Mouse (Mus musculus) limb, embryonic 11.5 days (tissue): ENCODE results near the gene Dnajc13. TPM values are rescaled to one million over a fixed set of nuclear protein-coding genes. Genes with fewer than 3 reads are reported as not detected.
A peak's percentile ranks its signal among the peaks of the same experiment; 100 is the strongest.

Source experiments
- ATAC-seq: fragments of 200-750 bp; cut with Nextera tagmentation; 2 replicates; pipeline ENCODE4 v1.8.0; 2017; ENCODE audit warnings: low read depth; ENCODE audit not compliant: insufficient number of reproducible peaks, low FRiP score, low TSS enrichment
- DNase-seq: peaks from one replicate; pipeline ENCODE4 v3.0.0-alpha.2; 2015; ENCODE audit warnings: low spot score
- H3K27ac ChIP-seq: fragments of 300-500 bp; sonication (generic); replicated peaks from 2 replicates; pipeline ENCODE4 v1.5.1; 2014; ENCODE audit warnings: low read depth, mild to moderate bottlenecking, low read length
- H3K27me3 ChIP-seq: fragments of 300-500 bp; sonication (generic); 2 replicates; pipeline ENCODE4 v1.6.1; 2014; ENCODE audit warnings: mild to moderate bottlenecking, low read length, mixed read lengths; ENCODE audit not compliant: control insufficient read depth, insufficient read depth
- H3K36me3 ChIP-seq: fragments of 300-500 bp; sonication (generic); 2 replicates; pipeline ENCODE4 v1.6.1; 2014; ENCODE audit warnings: mild to moderate bottlenecking, low read length, moderate library complexity, mixed read lengths; ENCODE audit not compliant: control insufficient read depth, insufficient read depth
- H3K4me1 ChIP-seq: fragments of 300-500 bp; sonication (generic); 2 replicates; pipeline ENCODE4 v1.6.1; 2014; ENCODE audit warnings: low read length, mixed read lengths; ENCODE audit not compliant: control insufficient read depth, insufficient read depth
- H3K4me2 ChIP-seq: fragments of 300-500 bp; sonication (generic); 2 replicates; pipeline ENCODE4 v1.6.1; 2014; ENCODE audit warnings: low read depth, mild to moderate bottlenecking, moderate library complexity; ENCODE audit not compliant: severe bottlenecking
- H3K4me3 ChIP-seq: fragments of 300-500 bp; sonication (generic); 2 replicates; pipeline ENCODE4 v1.5.1; 2014; ENCODE audit warnings: low read depth, low read length
- H3K9ac ChIP-seq: fragments of 300-500 bp; sonication (generic); 2 replicates; pipeline ENCODE4 v1.6.1; 2014; ENCODE audit warnings: mild to moderate bottlenecking, low read length
- H3K9me3 ChIP-seq: fragments of 300-500 bp; sonication (generic); 2 replicates; pipeline ENCODE4 v1.6.1; 2016; ENCODE audit warnings: low read length; ENCODE audit not compliant: control insufficient read depth
- WGBS: fragments of 180-500 bp; shearing (Covaris S2); extraction: QIAGEN DNeasy Blood & Tissue Kit; methylation state at CpG from one replicate; pipeline ENCODE4 v1.1.7; 2014; 5-methylcytosine and 5-hydroxymethylcytosine counted together
- polyA plus RNA-seq: library from polyadenylated mRNA; unstranded; fragments of >200 nt; fragmentation: Nextera tagmentation; extraction: Ambion mirVana; gene quantifications from 2 replicates; pipeline ENCODE4 v1.2.1, GENCODE M21; 2014

Gene Dnajc13
- polyA plus RNA-seq, 1 experiment from 2014 or later: 27.3 TPM

- Histone ChIP-seq H3K9me3 (no peaks in the 10 kb centered on the region), H3K4me2 (no peak overlapping the region), H3K9ac (no peak overlapping the region), H3K4me3 (no peak overlapping the region), H3K36me3 (no peaks in the 10 kb centered on the region), H3K27me3 (no peaks in the 10 kb centered on the region), H3K27ac (no peak overlapping the region), H3K4me1 (no peaks in the 10 kb centered on the region)
- DNase-seq (no peak), ATAC-seq (no peak)
- WGBS: 69% methylated on average over 10 of the region's 10 CpGs
Measured at GRCm38 (mm10) chr9:104269349-104269871, 6.7 kb upstream of the Dnajc13 start.

- Histone ChIP-seq H3K27ac (no peak overlapping the region), H3K9ac (no peak overlapping the region), H3K4me1 (peaks cover 7% of the 10 kb centered on the region; the same call in 1 of the 2 replicates), H3K27me3 (no peaks in the 10 kb centered on the region), H3K4me2 (no peak overlapping the region), H3K9me3 (no peaks in the 10 kb centered on the region), H3K4me3 (no peak overlapping the region), H3K36me3 (no peaks in the 10 kb centered on the region)
- no peak for DNase-seq
- WGBS: 95% methylated on average over 2 of the region's 2 CpGs
- no peak for ATAC-seq
Measured at GRCm38 (mm10) chr9:104264567-104264966, 1.8 kb upstream of the Dnajc13 start.

- peak; percentile 52 for ATAC-seq
- H3K9ac ChIP-seq: peak overlapping the region; percentile 89
- no peaks in the 10 kb centered on the region for H3K9me3 ChIP-seq
- H3K36me3 ChIP-seq: no peaks in the 10 kb centered on the region
- WGBS: under 1% methylated on average over 29 of the region's 46 CpGs
- H3K27me3 ChIP-seq: no peaks in the 10 kb centered on the region
- peak; percentile 61 for DNase-seq
- H3K4me2 ChIP-seq: peak overlapping the region; percentile 74
- peaks cover 7% of the 10 kb centered on the region; the same call in 1 of the 2 replicates for H3K4me1 ChIP-seq
- peak overlapping the region; percentile 75; the same call in 1 of the 2 replicates for H3K27ac ChIP-seq
- peak overlapping the region; percentile 93 for H3K4me3 ChIP-seq
Measured at GRCm38 (mm10) chr9:104262016-104262762, 541 bp downstream of the Dnajc13 start.

GRCm38 (mm10) chr9:104260306-104260705 is 2.4 kb downstream of the Dnajc13 start:
- Histone ChIP-seq H3K9me3 (no peaks in the 10 kb centered on the region), H3K36me3 (no peaks in the 10 kb centered on the region), H3K4me1 (peaks cover 7% of the 10 kb centered on the region; the same call in 1 of the 2 replicates), H3K4me2 (no peak overlapping the region), H3K9ac (no peak overlapping the region), H3K27ac (no peak overlapping the region), H3K27me3 (no peaks in the 10 kb centered on the region), H3K4me3 (no peak overlapping the region)
- DNase-seq: no peak
- ATAC-seq: no peak
- WGBS: 39% methylated on average over 4 of the region's 4 CpGs

- no peaks in the 10 kb centered on the region for H3K36me3 ChIP-seq
- H3K9me3 ChIP-seq: no peaks in the 10 kb centered on the region
- ATAC-seq: no peak
- no peak for DNase-seq
- H3K4me1 ChIP-seq: peaks cover 3% of the 10 kb centered on the region; the same call in 1 of the 2 replicates
- WGBS: 84% methylated on average over 2 of the region's 2 CpGs
- H3K4me2 ChIP-seq: no peak overlapping the region
- no peak overlapping the region for H3K27ac ChIP-seq
- no peak overlapping the region for H3K9ac ChIP-seq
- no peak overlapping the region for H3K4me3 ChIP-seq
- no peaks in the 10 kb centered on the region for H3K27me3 ChIP-seq
Measured at GRCm38 (mm10) chr9:104256085-104256484, 6.6 kb downstream of the Dnajc13 start.

- Histone ChIP-seq H3K4me3 (no peak overlapping the region), H3K27me3 (no peaks in the 10 kb centered on the region), H3K4me1 (no peaks in the 10 kb centered on the region; the same call in 1 of the 2 replicates), H3K4me2 (no peak overlapping the region), H3K36me3 (no peaks in the 10 kb centered on the region), H3K9ac (no peak overlapping the region), H3K27ac (no peak overlapping the region), H3K9me3 (no peaks in the 10 kb centered on the region)
- DNase-seq: no peak
- WGBS: 74% methylated on average over 9 of the region's 9 CpGs
- no peak for ATAC-seq
Measured at GRCm38 (mm10) chr9:104254408-104255180, 8.1 kb downstream of the Dnajc13 start.

GRCm38 (mm10) chr9:104252637-104253036 is 10.1 kb downstream of the Dnajc13 start:
- Histone ChIP-seq H3K4me3 (no peak overlapping the region), H3K27me3 (no peaks in the 10 kb centered on the region), H3K9ac (no peak overlapping the region), H3K4me1 (no peaks in the 10 kb centered on the region; the same call in 1 of the 2 replicates), H3K4me2 (no peak overlapping the region), H3K9me3 (no peaks in the 10 kb centered on the region), H3K36me3 (no peaks in the 10 kb centered on the region), H3K27ac (no peak overlapping the region)
- ATAC-seq (no peak), DNase-seq (no peak)
- WGBS: 87% methylated on average over 3 of the region's 3 CpGs

GRCm38 (mm10) chr9:104251687-104252086 is 11.0 kb downstream of the Dnajc13 start:
- Histone ChIP-seq H3K27me3 (no peaks in the 10 kb centered on the region), H3K4me2 (no peak overlapping the region), H3K27ac (no peak overlapping the region), H3K4me1 (no peaks in the 10 kb centered on the region; the same call in 1 of the 2 replicates), H3K4me3 (no peak overlapping the region), H3K36me3 (no peaks in the 10 kb centered on the region), H3K9me3 (no peaks in the 10 kb centered on the region), H3K9ac (no peak overlapping the region)
- ATAC-seq (no peak), DNase-seq (no peak)
- 91% methylated on average over 4 of the region's 4 CpGs for WGBS
